Comparison of ENCODE assay signal across 10 mouse cellular contexts in the genomic region with DNA sequence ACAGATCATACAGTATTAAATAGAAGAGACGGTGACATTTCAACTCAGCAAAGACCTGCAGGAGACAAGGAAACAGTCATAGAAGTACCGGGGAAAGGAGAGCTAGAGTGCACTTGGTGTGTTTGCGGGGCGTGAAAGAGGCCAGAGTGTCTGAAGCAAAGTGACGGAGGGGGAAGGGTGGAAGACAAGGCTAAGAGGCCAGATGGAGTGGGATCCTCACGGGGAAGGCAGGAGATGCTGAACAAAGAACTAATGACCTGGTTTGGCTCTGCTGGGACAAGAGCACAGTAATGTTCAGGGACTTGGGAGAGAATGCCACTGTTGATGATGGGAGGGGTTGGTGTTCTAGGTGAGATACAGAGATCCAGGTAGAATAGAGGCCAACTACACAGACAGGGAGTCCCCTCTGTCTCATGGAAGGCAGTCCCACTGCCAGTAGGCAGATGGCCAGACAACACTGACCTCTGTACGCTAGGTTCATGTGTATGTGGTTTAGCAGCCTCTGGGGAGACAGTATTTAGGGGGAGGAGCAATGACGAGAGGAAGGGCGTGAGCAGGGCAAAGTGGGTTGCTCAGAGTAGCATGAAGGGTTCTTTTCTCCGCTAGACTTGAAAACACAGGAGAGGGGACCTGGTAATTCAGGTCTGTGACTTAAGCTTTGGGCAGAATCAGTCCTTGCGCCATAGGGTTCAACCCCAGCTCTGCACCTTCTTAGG. TPM values are rescaled to one million over a fixed set of nuclear protein-coding genes. Genes with fewer than 3 reads are reported as not detected.
DNase-seq lines count a peak whose midpoint lies in the region; ATAC-seq lines count a peak whose summit lies in the region.
"Had no signal": no experiment of that assay in that cellular context is flagged by ENCODE, and none has a peak within 500 bp of the region (broad histone marks: within the 10 kb centered on the region; RNA-seq: fewer than 3 reads in every experiment).

No protein-coding gene starts in this region.

- H3K27me3 ChIP-seq in kidney, embryonic 15.5 days: no peaks in the 10 kb centered on the region
- no peaks in the 10 kb centered on the region for H3K27me3 ChIP-seq in embryonic facial prominence, embryonic 12.5 days
- H3K27me3 ChIP-seq in liver, embryonic 15.5 days: no peaks in the 10 kb centered on the region
- H3K27me3 ChIP-seq: Patski had no signal

- H3K36me3 ChIP-seq in kidney, embryonic 15.5 days: no peaks in the 10 kb centered on the region
- no peaks in the 10 kb centered on the region for H3K36me3 ChIP-seq in embryonic facial prominence, embryonic 12.5 days
- peaks cover 7% of the 10 kb centered on the region; the same call in 1 of the 2 replicates for H3K36me3 ChIP-seq in liver, embryonic 15.5 days (replicated peaks)

- peak overlapping the region; percentile 64 for H3K27ac ChIP-seq in kidney, embryonic 15.5 days
- H3K27ac ChIP-seq in embryonic facial prominence, embryonic 12.5 days: peak overlapping the region; percentile 70; the same call in 1 of the 2 replicates
- peak overlapping the region; percentile 65 for H3K27ac ChIP-seq in liver, embryonic 15.5 days (replicated peaks)

- H3K9me3 ChIP-seq in kidney, embryonic 15.5 days (replicated peaks): no peaks in the 10 kb centered on the region
- no peaks in the 10 kb centered on the region for H3K9me3 ChIP-seq in embryonic facial prominence, embryonic 12.5 days
- no peaks in the 10 kb centered on the region for H3K9me3 ChIP-seq in liver, embryonic 15.5 days (replicated peaks)

- H3K4me1 ChIP-seq in kidney, embryonic 15.5 days: peaks cover 61% of the 10 kb centered on the region
- peaks cover 31% of the 10 kb centered on the region for H3K4me1 ChIP-seq in embryonic facial prominence, embryonic 12.5 days
- peaks cover 66% of the 10 kb centered on the region for H3K4me1 ChIP-seq in liver, embryonic 15.5 days (replicated peaks)

- no peak overlapping the region for H3K4me2 ChIP-seq in kidney, embryonic 15.5 days
- H3K4me2 ChIP-seq in embryonic facial prominence, embryonic 12.5 days (replicated peaks): no peak overlapping the region
- H3K4me2 ChIP-seq in liver, embryonic 15.5 days: peak overlapping the region; percentile 49

- H3K9ac ChIP-seq in kidney, embryonic 15.5 days: no peak overlapping the region
- H3K9ac ChIP-seq in embryonic facial prominence, embryonic 12.5 days: no peak overlapping the region
- H3K9ac ChIP-seq in liver, embryonic 15.5 days: no peak overlapping the region

- ATAC-seq in kidney, embryonic 15.5 days (replicated peaks; ENCODE audit: low FRiP score): no peak
- no peak for ATAC-seq in embryonic facial prominence, embryonic 12.5 days (ENCODE audit: insufficient number of reproducible peaks, insufficient read depth, low FRiP score, low TSS enrichment)
- peak; percentile 43 for ATAC-seq in liver, embryonic 15.5 days (ENCODE audit: insufficient read depth)
- ATAC-seq: Patski had no signal

- no peak overlapping the region for H3K4me3 ChIP-seq in kidney, embryonic 15.5 days (replicated peaks)
- H3K4me3 ChIP-seq in embryonic facial prominence, embryonic 12.5 days: no peak overlapping the region
- H3K4me3 ChIP-seq in liver, embryonic 15.5 days (replicated peaks): no peak overlapping the region
- H3K4me3 ChIP-seq: erythroblast, embryonic 14.5 days had no signal

- 45% methylated on average over 11 of the region's 11 CpGs for WGBS in kidney, embryonic 15.5 days
- WGBS in embryonic facial prominence, embryonic 12.5 days: 58% methylated on average over 11 of the region's 11 CpGs
- WGBS in liver, embryonic 15.5 days (ENCODE audit: insufficient replicate concordance): 51% methylated on average over 11 of the region's 11 CpGs

- no peak for DNase-seq in kidney, postnatal 14 days
- peak; percentile 59 for DNase-seq in retina, embryonic 14.5 days (ENCODE audit: low spot score)
- no peak for DNase-seq in adrenal gland, adult 8-10 months
- DNase-seq in right cerebral cortex, postnatal 10 days (ENCODE audit: low spot score in 2 of 2): no peak
- no peak for DNase-seq in frontal cortex, adult 2 months (ENCODE audit: extremely low spot score in 1 of 2, low spot score in 1 of 2)

RNA-seq across cellular contexts. Expression of gene Spns2, which starts 23.6 kb away (rescaled TPM):
- 2.9 and 3.4 TPM in 2 replicates for polyA plus RNA-seq in kidney, embryonic 15.5 days (2015; fragmentation: Nextera tagmentation; extraction: Ambion mirVana)
- 3.9 and 4.3 TPM in 2 replicates for polyA plus RNA-seq in embryonic facial prominence, embryonic 12.5 days (2016; fragmentation: Nextera tagmentation; extraction: Ambion mirVana)
- polyA plus RNA-seq in liver, embryonic 15.5 days (2015; fragmentation: Nextera tagmentation; extraction: Ambion mirVana): 4.1 and 5.3 TPM in 2 replicates
- 1 to 10 TPM; 2.5 to 5.0 (median 4.0) TPM for total RNA-seq in adrenal gland, adult 8-10 months (2022)
- polyA plus RNA-seq in frontal cortex, adult 2 months (2012; rRNA removed): 45.0 and 47.0 TPM in 2 replicates

RNA-seq across cellular contexts. Expression of gene Mybbp1a, which starts 25.0 kb away (rescaled TPM):
- polyA plus RNA-seq in kidney, embryonic 15.5 days (2015; fragmentation: Nextera tagmentation; extraction: Ambion mirVana): 162 and 184 TPM in 2 replicates
- 148 and 172 TPM in 2 replicates for polyA plus RNA-seq in embryonic facial prominence, embryonic 12.5 days (2016; fragmentation: Nextera tagmentation; extraction: Ambion mirVana)
- 66.0 and 70.7 TPM in 2 replicates for polyA plus RNA-seq in liver, embryonic 15.5 days (2015; fragmentation: Nextera tagmentation; extraction: Ambion mirVana)
- 10 to 100 TPM; 81.9 to 90.7 (median 84.3) TPM for total RNA-seq in adrenal gland, adult 8-10 months (2022)
- 55.3 and 61.4 TPM in 2 replicates for polyA plus RNA-seq in frontal cortex, adult 2 months (2012; rRNA removed)

RNA-seq across cellular contexts. Expression of gene Ggt6, which starts 30.8 kb away (rescaled TPM):
- polyA plus RNA-seq in kidney, embryonic 15.5 days (2015; fragmentation: Nextera tagmentation; extraction: Ambion mirVana): 0.87 and 0.95 TPM in 2 replicates
- polyA plus RNA-seq in embryonic facial prominence, embryonic 12.5 days (2016; fragmentation: Nextera tagmentation; extraction: Ambion mirVana): 0.09 and 0.32 TPM in 2 replicates
- polyA plus RNA-seq in liver, embryonic 15.5 days (2015; fragmentation: Nextera tagmentation; extraction: Ambion mirVana): 0.32 and 0.36 TPM in 2 replicates
- total RNA-seq in adrenal gland, adult 8-10 months (2022): 1 to 10 TPM; 1.4 to 4.8 (median 3.4) TPM
- 0.15 and 0.22 TPM in 2 replicates for polyA plus RNA-seq in frontal cortex, adult 2 months (2012; rRNA removed)
- polyA plus RNA-seq: erythroblast, embryonic 14.5 days had no signal

RNA-seq across cellular contexts. Expression of gene Smtnl2, which starts 54.6 kb away (rescaled TPM):
- polyA plus RNA-seq in kidney, embryonic 15.5 days (2015; fragmentation: Nextera tagmentation; extraction: Ambion mirVana): 109 and 111 TPM in 2 replicates
- 22.6 and 23.4 TPM in 2 replicates for polyA plus RNA-seq in embryonic facial prominence, embryonic 12.5 days (2016; fragmentation: Nextera tagmentation; extraction: Ambion mirVana)
- polyA plus RNA-seq in liver, embryonic 15.5 days (2015; fragmentation: Nextera tagmentation; extraction: Ambion mirVana): 4.2 and 4.5 TPM in 2 replicates
- 1 to 10 TPM; 2.9 to 7.5 (median 5.2) TPM for total RNA-seq in adrenal gland, adult 8-10 months (2022)
- 2.8 and 3.2 TPM in 2 replicates for polyA plus RNA-seq in frontal cortex, adult 2 months (2012; rRNA removed)
- polyA plus RNA-seq: erythroblast, embryonic 14.5 days had no signal
